Mouse (Mus musculus) lung, embryonic 16.5 days (tissue): ENCODE measurements around the gene Acot5. TPM values are rescaled to one million over a fixed set of nuclear protein-coding genes. Genes with fewer than 3 reads are reported as not detected.
"Not testable (repeated sequence)": the region's sequence is repeated elsewhere in the genome, so short reads cannot be mapped to it uniquely, and the experiment has no call there.

Source experiments
- ATAC-seq: fragments of 200-750 bp; cut with Nextera tagmentation; 2 replicates; pipeline ENCODE4 v1.8.0; 2017; ENCODE audit warnings: low read depth, mild to moderate bottlenecking, moderate library complexity
- H3K27ac ChIP-seq: fragments of 300-500 bp; sonication (generic); 2 replicates; pipeline ENCODE4 v1.5.1; 2014; ENCODE audit warnings: mild to moderate bottlenecking, control low read depth, low read length
- H3K27me3 ChIP-seq: fragments of 300-500 bp; sonication (generic); 2 replicates; pipeline ENCODE4 v1.6.1; 2014; ENCODE audit warnings: low read depth, low read length, mixed read lengths; ENCODE audit not compliant: control insufficient read depth, insufficient read depth
- H3K36me3 ChIP-seq: fragments of 300-500 bp; sonication (generic); 2 replicates; pipeline ENCODE4 v1.6.1; 2014; ENCODE audit warnings: low read length; ENCODE audit not compliant: control insufficient read depth, insufficient read depth
- H3K4me1 ChIP-seq: fragments of 300-500 bp; sonication (generic); replicated peaks from 2 replicates; pipeline ENCODE4 v1.6.1; 2014; ENCODE audit warnings: low read length, mixed read lengths; ENCODE audit not compliant: control insufficient read depth, insufficient read depth
- H3K4me2 ChIP-seq: fragments of 300-500 bp; sonication (generic); 2 replicates; pipeline ENCODE4 v1.6.1; 2014; ENCODE audit warnings: low read depth, low read length, control low read depth
- H3K4me3 ChIP-seq: fragments of 300-500 bp; sonication (generic); 2 replicates; pipeline ENCODE4 v1.5.1; 2014; ENCODE audit warnings: mild to moderate bottlenecking, low read length, control low read depth
- H3K9ac ChIP-seq: fragments of 300-500 bp; sonication (generic); 2 replicates; pipeline ENCODE4 v1.6.1; 2014; ENCODE audit warnings: low read length, control low read depth
- H3K9me3 ChIP-seq: fragments of 300-500 bp; sonication (generic); 2 replicates; pipeline ENCODE4 v1.6.1; 2016; ENCODE audit warnings: low read length; ENCODE audit not compliant: control insufficient read depth
- WGBS: fragments of 180-500 bp; shearing (Covaris S2); extraction: QIAGEN DNeasy Blood & Tissue Kit; methylation state at CpG from one replicate; pipeline ENCODE4 v1.1.7; 2014; 5-methylcytosine and 5-hydroxymethylcytosine counted together
- polyA plus RNA-seq: library from polyadenylated mRNA; unstranded; fragments of >200 nt; fragmentation: Nextera tagmentation; extraction: Ambion mirVana; gene quantifications from 2 replicates; pipeline ENCODE4 v1.2.1, GENCODE M21; 2015

Acot5 gene
- not detected in 2 replicates for polyA plus RNA-seq

GRCm38 (mm10) chr12:84068986-84069385 lies at the start of gene Acot5:
Acot5 (plus strand) TSS chr12:84069325.
- no peaks in the 10 kb centered on the region for H3K9me3 ChIP-seq
- H3K4me1 ChIP-seq = no peaks in the 10 kb centered on the region
- no peaks in the 10 kb centered on the region for H3K36me3 ChIP-seq
- WGBS = 44% methylated on average over 9 of the region's 9 CpGs
- peak within 1 kb of the TSS; percentile 44 for H3K4me3 ChIP-seq
- peaks cover 16% of the 10 kb centered on the region for H3K27me3 ChIP-seq
- no peak within 1 kb of the TSS for H3K9ac ChIP-seq
- H3K27ac ChIP-seq = no peak within 1 kb of the TSS
- peak within 1 kb of the TSS; percentile 59 for H3K4me2 ChIP-seq
- ATAC-seq = no peak

GRCm38 (mm10) chr12:84020528-84020927 lies 48.6 kb upstream of the Acot5 start:
- H3K4me1 ChIP-seq, H3K27me3 ChIP-seq, H3K9ac ChIP-seq, H3K9me3 ChIP-seq, H3K4me3 ChIP-seq, H3K36me3 ChIP-seq, H3K27ac ChIP-seq: not testable (repeated sequence)
- WGBS = 16% methylated on average over 7 of the region's 7 CpGs
- peak; percentile 86 for ATAC-seq
- peak overlapping the region; percentile 18; the same call in 1 of the 2 replicates for H3K4me2 ChIP-seq

- not testable (repeated sequence) for H3K27me3 ChIP-seq, ATAC-seq, H3K4me3 ChIP-seq, H3K27ac ChIP-seq, H3K9ac ChIP-seq, H3K4me1 ChIP-seq, H3K4me2 ChIP-seq, H3K36me3 ChIP-seq, H3K9me3 ChIP-seq
- 81% methylated on average over 4 of the region's 4 CpGs for WGBS
Observed at GRCm38 (mm10) chr12:84022266-84022665, 46.9 kb upstream of the Acot5 start.

DNA sequence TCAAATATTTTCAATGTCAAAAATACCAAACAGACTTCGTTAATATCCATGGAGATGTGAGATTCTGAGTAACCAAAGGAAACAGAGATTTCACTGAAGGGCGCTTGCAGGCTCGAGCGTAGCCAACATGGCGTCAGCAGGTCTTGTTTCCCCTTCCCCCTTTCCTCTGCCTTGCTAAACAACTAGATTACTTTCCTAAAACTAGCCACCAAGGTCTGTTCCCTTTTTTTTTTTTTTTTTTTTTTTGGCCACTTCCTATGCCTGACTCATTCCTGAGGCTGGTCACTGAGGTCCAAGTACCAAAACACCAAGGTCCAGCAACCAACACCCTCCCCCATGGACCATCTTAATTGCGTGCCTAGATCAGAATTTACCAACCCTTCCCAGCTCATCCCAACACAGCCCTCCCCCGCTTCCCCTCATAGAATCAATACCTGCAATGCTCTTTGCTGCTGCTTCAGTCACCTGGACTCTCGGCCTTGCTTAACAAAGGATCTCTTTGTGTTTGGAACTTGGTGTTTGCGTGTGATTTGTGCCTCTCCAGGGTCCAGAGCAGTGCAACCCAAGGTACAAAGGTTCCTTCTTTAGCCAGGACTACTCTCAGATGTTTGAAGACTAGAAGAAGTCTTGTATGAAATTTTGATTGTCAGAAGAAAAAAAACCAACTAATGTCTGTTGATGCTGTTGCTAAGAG lies 45.9 kb upstream of the Acot5 start:
- Histone ChIP-seq H3K9me3 (no peaks in the 10 kb centered on the region), H3K4me2 (no peak overlapping the region), H3K27me3 (no peaks in the 10 kb centered on the region), H3K27ac (peak overlapping the region; percentile 30), H3K36me3 (no peaks in the 10 kb centered on the region), H3K4me3 (no peak overlapping the region), H3K4me1 (0 out of 2 replicates have a peak, but pooled peaks cover 2% of the 10 kb centered on the region), H3K9ac (no peak overlapping the region)
- 76% methylated on average over 9 of the region's 9 CpGs for WGBS
- ATAC-seq = 0 out of 2 replicates have a peak, but pooled peaks have one; percentile 24

GRCm38 (mm10) chr12:84025888-84026287 lies 43.2 kb upstream of the Acot5 start:
- Histone ChIP-seq H3K36me3 (no peaks in the 10 kb centered on the region), H3K4me2 (no peak overlapping the region), H3K4me3 (no peak overlapping the region), H3K9ac (no peak overlapping the region), H3K27me3 (no peaks in the 10 kb centered on the region), H3K27ac (no peak overlapping the region), H3K4me1 (no peaks in the 10 kb centered on the region), H3K9me3 (no peaks in the 10 kb centered on the region)
- ATAC-seq = no peak
- 83% methylated on average over 7 of the region's 7 CpGs for WGBS

- H3K36me3 ChIP-seq, H3K4me3 ChIP-seq, ATAC-seq, H3K4me2 ChIP-seq, H3K9ac ChIP-seq, H3K9me3 ChIP-seq, H3K27ac ChIP-seq, H3K27me3 ChIP-seq, H3K4me1 ChIP-seq: not testable (repeated sequence)
- 76% methylated on average over 3 of the region's 3 CpGs for WGBS
Observed at GRCm38 (mm10) chr12:84028328-84028727, 40.8 kb upstream of the Acot5 start.

DNA sequence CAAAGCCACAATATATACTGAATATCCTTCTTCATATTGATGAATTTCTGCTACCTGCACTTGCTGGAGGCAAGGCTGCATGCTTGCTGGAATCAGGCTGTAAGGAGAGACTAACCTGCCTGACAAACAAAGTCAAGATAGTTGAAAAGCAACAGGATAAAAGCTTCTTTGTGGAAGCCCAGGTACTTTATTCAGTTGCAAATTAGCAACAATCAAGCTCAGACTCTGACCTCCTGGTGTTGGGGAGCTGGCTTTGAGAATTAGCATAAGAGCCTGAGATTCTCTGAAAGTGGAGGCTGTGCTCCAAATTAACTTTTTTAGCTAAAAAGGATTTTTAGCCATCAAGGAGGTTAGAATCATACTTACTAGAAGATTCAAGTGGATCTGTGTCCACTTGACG lies 40.1 kb upstream of the Acot5 start:
- not testable (repeated sequence) for H3K27ac ChIP-seq, H3K4me1 ChIP-seq, H3K9me3 ChIP-seq, H3K4me3 ChIP-seq, ATAC-seq, H3K36me3 ChIP-seq, H3K4me2 ChIP-seq, H3K27me3 ChIP-seq, H3K9ac ChIP-seq
- 92% methylated on average over 1 of the region's 1 CpGs for WGBS

DNA sequence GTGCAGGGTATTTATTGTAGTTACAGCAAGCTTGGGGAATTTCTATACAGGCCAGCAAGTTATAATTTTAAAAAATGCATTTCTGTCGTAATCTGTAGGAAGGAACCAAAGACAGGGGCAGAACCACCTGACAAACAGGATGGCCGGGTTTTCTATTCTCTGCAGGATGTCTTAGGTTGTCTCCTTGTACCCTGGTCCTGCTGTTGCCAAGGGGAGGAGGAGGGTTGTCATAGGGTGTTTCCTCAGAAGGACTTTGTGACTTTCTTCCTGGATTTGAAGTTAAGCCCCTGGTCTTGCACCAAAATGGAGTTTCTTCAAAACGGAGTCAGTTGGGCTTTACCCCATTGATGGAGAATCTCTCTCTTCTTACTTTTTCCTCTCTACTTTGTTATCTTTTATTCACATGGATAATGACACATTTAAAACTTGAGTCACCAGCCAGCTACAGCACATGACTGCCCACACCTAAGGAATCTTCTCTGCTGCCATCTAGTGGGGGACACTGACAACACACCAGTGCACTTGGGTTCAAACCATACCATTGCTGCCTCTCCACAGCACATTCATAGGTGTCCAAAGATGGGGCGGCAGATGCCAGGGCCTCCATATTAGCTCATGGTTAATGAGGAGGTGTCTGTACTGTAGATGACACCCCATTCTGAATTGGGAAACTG lies 38.3 kb upstream of the Acot5 start:
- Histone ChIP-seq H3K27ac (no peak overlapping the region), H3K9ac (no peak overlapping the region), H3K4me3 (no peak overlapping the region), H3K9me3 (no peaks in the 10 kb centered on the region), H3K4me2 (no peak overlapping the region), H3K27me3 (no peaks in the 10 kb centered on the region), H3K36me3 (no peaks in the 10 kb centered on the region), H3K4me1 (no peaks in the 10 kb centered on the region)
- 58% methylated on average over 4 of the region's 4 CpGs for WGBS
- peak; percentile 78 for ATAC-seq

DNA sequence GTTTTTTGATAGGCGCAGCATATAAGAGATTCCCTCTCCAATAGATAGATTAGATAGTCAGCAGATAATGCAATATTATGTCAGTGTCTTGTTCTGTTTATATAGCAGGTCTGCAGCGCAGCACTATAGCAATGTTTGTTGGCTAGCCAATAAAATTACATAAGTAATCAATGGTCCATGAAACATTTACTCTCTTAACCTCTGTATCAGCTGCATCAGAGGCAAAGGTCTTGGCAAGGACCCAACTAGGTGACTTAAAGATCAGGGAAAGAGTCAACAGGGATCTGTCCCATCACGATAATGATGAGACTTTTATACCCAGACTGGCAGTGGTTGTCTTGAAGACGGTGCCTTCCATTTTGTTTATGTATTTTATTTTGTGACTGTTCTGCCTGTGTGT lies 36.3 kb upstream of the Acot5 start:
- ATAC-seq = no peak

More for the DNA sequence above, 36.3 kb upstream of the Acot5 start:
- Histone ChIP-seq H3K4me2 (no peak overlapping the region), H3K36me3 (no peaks in the 10 kb centered on the region), H3K9ac (no peak overlapping the region), H3K4me1 (no peaks in the 10 kb centered on the region), H3K4me3 (no peak overlapping the region), H3K27me3 (0 out of 2 replicates have a peak, but pooled peaks cover 2% of the 10 kb centered on the region), H3K9me3 (no peaks in the 10 kb centered on the region), H3K27ac (no peak overlapping the region)
- 87% methylated on average over 4 of the region's 4 CpGs for WGBS
